ENCODE assay signal across 8 mouse cellular contexts in genomic region chr5:138170936-138171561, GRCm38 (mm10). TPM values are rescaled to one million over a fixed set of nuclear protein-coding genes. Genes with fewer than 3 reads are reported as not detected.
DNase-seq lines count a peak whose midpoint lies in the region; ATAC-seq and TF ChIP-seq lines count a peak whose summit lies in the region.

No protein-coding gene starts in this region.

- TF ChIP-seq POLR2A in cortical plate, adult 2 months (IDR thresholded peaks at IDR 0.05; ENCODE audit: extremely low read depth, insufficient read depth, low read length), result peak; percentile 2; the same call in 1 of the 2 replicates

- peak; percentile 89 to 94 for DNase-seq in gastrocnemius, adult 8-10 months (ENCODE audit: low spot score in 2 of 2)
- peak; percentile 95 for DNase-seq in induced T-regulatory cell, adult 2 months (ENCODE audit: low read depth)
- peak; percentile 84 to 95 for DNase-seq in left cerebral cortex, adult 9 months (ENCODE audit: low spot score in 2 of 2)
- peak; percentile 97 for DNase-seq in right cerebral cortex, postnatal 14 days
- DNase-seq in urinary bladder, postnatal 36 days (ENCODE audit: low spot score in 2 of 2), result peak; percentile 93 to 97

- H3K4me1 ChIP-seq in cortical plate, adult 2 months (ENCODE audit: control insufficient read depth, insufficient read depth, low read length), result no peaks in the 10 kb centered on the region

- peak overlapping the region; percentile 68 for H3K4me3 ChIP-seq in cortical plate, adult 2 months (ENCODE audit: insufficient read depth, low read length)

- ATAC-seq in activated CD4-positive, CD25-positive, alpha-beta regulatory T cell, adult 4 months, result peak; percentile 52
- peak; percentile 63 for ATAC-seq in megakaryocyte progenitor cell, adult 5-6 weeks (replicated peaks; ENCODE audit: poor library complexity)

- no peak for TF ChIP-seq CTCF in cortical plate, adult 2 months (IDR thresholded peaks at IDR 0.05; ENCODE audit: extremely low read depth, insufficient read depth, low read length)

- H3K27ac ChIP-seq in cortical plate, adult 2 months (ENCODE audit: insufficient read depth, low read length), result peak overlapping the region; percentile 87

RNA-seq across cellular contexts. Expression of gene Ap4m1, which starts 0.8 kb away (rescaled TPM):
- polyA plus RNA-seq in activated CD4-positive, CD25-positive, alpha-beta regulatory T cell, adult 4 months (2017; shearing (Covaris generic)), result 1 to 10 TPM; 4.8 to 5.4 TPM
- polyA plus RNA-seq in cortical plate, adult 2 months (2012; rRNA removed), result 21.6 and 25.3 TPM in 2 replicates
- 10 to 100 TPM in 1 of 4 experiments, 1 to 10 TPM in 3; 7.2 to 10.6 (median 7.5) TPM for total RNA-seq in gastrocnemius, adult 8-10 months (2022)
- total RNA-seq in megakaryocyte progenitor cell, adult 5-6 weeks (2015), result 14.3 and 15.9 TPM in 2 replicates
- 34.1 and 36.9 TPM in 2 replicates for total RNA-seq in megakaryocyte progenitor cell, adult 5-6 weeks (2017)

RNA-seq across cellular contexts. Expression of gene Mcm7, which starts 1.2 kb away (rescaled TPM):
- polyA plus RNA-seq in activated CD4-positive, CD25-positive, alpha-beta regulatory T cell, adult 4 months (2017; shearing (Covaris generic)), result 10 to 100 TPM; 57.5 to 61.8 TPM
- 17.1 and 19.7 TPM in 2 replicates for polyA plus RNA-seq in cortical plate, adult 2 months (2012; rRNA removed)
- total RNA-seq in gastrocnemius, adult 8-10 months (2022), result 1 to 10 TPM; 6.1 to 8.2 (median 6.8) TPM
- total RNA-seq in megakaryocyte progenitor cell, adult 5-6 weeks (2015), result 239 and 250 TPM in 2 replicates
- 395 and 444 TPM in 2 replicates for total RNA-seq in megakaryocyte progenitor cell, adult 5-6 weeks (2017)

RNA-seq across cellular contexts. Expression of gene Cops6, which starts 10.2 kb away (rescaled TPM):
- polyA plus RNA-seq in activated CD4-positive, CD25-positive, alpha-beta regulatory T cell, adult 4 months (2017; shearing (Covaris generic)), result 100 to 1,000 TPM; 188 to 252 TPM
- polyA plus RNA-seq in cortical plate, adult 2 months (2012; rRNA removed), result 131 and 139 TPM in 2 replicates
- total RNA-seq in gastrocnemius, adult 8-10 months (2022), result 100 to 1,000 TPM; 107 to 117 (median 110) TPM
- total RNA-seq in megakaryocyte progenitor cell, adult 5-6 weeks (2015), result 161 and 164 TPM in 2 replicates
- total RNA-seq in megakaryocyte progenitor cell, adult 5-6 weeks (2017), result 54.4 and 55.6 TPM in 2 replicates

RNA-seq across cellular contexts. Expression of gene Zfp113, which starts 15.5 kb away (rescaled TPM):
- polyA plus RNA-seq in activated CD4-positive, CD25-positive, alpha-beta regulatory T cell, adult 4 months (2017; shearing (Covaris generic)), result 10 to 100 TPM; 13.4 to 13.5 TPM
- 3.9 and 5.4 TPM in 2 replicates for polyA plus RNA-seq in cortical plate, adult 2 months (2012; rRNA removed)
- total RNA-seq in gastrocnemius, adult 8-10 months (2022), result 1 to 10 TPM; 4.8 to 6.6 (median 5.3) TPM
- total RNA-seq in megakaryocyte progenitor cell, adult 5-6 weeks (2015), result 6.5 and 7.5 TPM in 2 replicates
- 7.8 and 8.0 TPM in 2 replicates for total RNA-seq in megakaryocyte progenitor cell, adult 5-6 weeks (2017)

RNA-seq across cellular contexts. Expression of gene Taf6, which starts 16.2 kb away (rescaled TPM):
- 10 to 100 TPM; 54.1 to 59.3 TPM for polyA plus RNA-seq in activated CD4-positive, CD25-positive, alpha-beta regulatory T cell, adult 4 months (2017; shearing (Covaris generic))
- 54.3 and 55.3 TPM in 2 replicates for polyA plus RNA-seq in cortical plate, adult 2 months (2012; rRNA removed)
- 10 to 100 TPM; 33.9 to 42.1 (median 36.6) TPM for total RNA-seq in gastrocnemius, adult 8-10 months (2022)
- total RNA-seq in megakaryocyte progenitor cell, adult 5-6 weeks (2015), result 23.2 and 29.5 TPM in 2 replicates
- 34.0 and 43.8 TPM in 2 replicates for total RNA-seq in megakaryocyte progenitor cell, adult 5-6 weeks (2017)

Comparison
In these comparisons a context has a peak if more than half of its experiments do, and no peak if none do; other contexts are left out.
1. Peak in every context shown above with its lines: DNase-seq, ATAC-seq, H3K4me3 ChIP-seq and H3K27ac ChIP-seq.
2. RNA of gene Mcm7, which starts 1.2 kb away (total RNA-seq): 239 to 444 TPM in megakaryocyte progenitor cell, adult 5-6 weeks; 6.1 to 8.2 TPM in gastrocnemius, adult 8-10 months; every median in the first group is over 10 times any median in the second.